Mouse (Mus musculus) erythroblast, embryonic 14.5 days (primary cell): ENCODE results near the gene Ttc30a1.
"Not testable (repeated sequence)": the region's sequence is repeated elsewhere in the genome, so short reads cannot be mapped to it uniquely, and the experiment has no call there.

Experiments used
- GATA1 ChIP-seq: IDR thresholded peaks from 2 replicates; pipeline ENCODE4 v1.6.1; 2012; ENCODE audit warnings: low read length, inconsistent platforms, mixed read lengths
- TAL1 ChIP-seq: IDR thresholded peaks from 3 replicates; pipeline ENCODE4 v1.6.1; 2012; ENCODE audit warnings: low read length, inconsistent platforms, mixed read lengths

GRCm38 (mm10) chr2:75936685-75937084 is 45.1 kb downstream of the Ttc30a1 start:
- not testable (repeated sequence) for TF ChIP-seq GATA1, TAL1
